Mouse (Mus musculus) olfactory bulb, adult 2 months (tissue): ENCODE measurements around the gene Notch1. TPM values are rescaled to one million over a fixed set of nuclear protein-coding genes. Genes with fewer than 3 reads are reported as not detected.

ENCODE experiments used
- H3K27ac ChIP-seq: fragments of 200-500 bp; 2 replicates; pipeline ENCODE4 v1.5.1; 2012; ENCODE audit warnings: low read depth, low read length; ENCODE audit not compliant: insufficient read depth
- H3K4me1 ChIP-seq: fragments of 200-500 bp; 2 replicates; pipeline ENCODE4 v1.6.1; 2012; ENCODE audit warnings: low read length; ENCODE audit not compliant: control insufficient read depth, insufficient read depth
- H3K4me3 ChIP-seq: fragments of 200-500 bp; 2 replicates; pipeline ENCODE4 v1.5.1; 2012; ENCODE audit warnings: mild to moderate bottlenecking, low read depth, low read length, moderate library complexity; ENCODE audit not compliant: insufficient read depth
- CTCF ChIP-seq: fragments of 200-500 bp; IDR thresholded peaks from 2 replicates; pipeline ENCODE4 v1.5.1; 2012; ENCODE audit warnings: low read depth, mild to moderate bottlenecking, low read length, moderate library complexity; ENCODE audit not compliant: insufficient read depth
- POLR2A ChIP-seq: fragments of 200-500 bp; IDR thresholded peaks from 2 replicates; pipeline ENCODE4 v1.6.1; 2012; ENCODE audit warnings: mild to moderate bottlenecking, low read depth, low read length, moderate library complexity; ENCODE audit not compliant: insufficient read depth
- WGBS: fragments of 180-500 bp; shearing (Covaris S2); methylation state at CpG from one replicate; pipeline ENCODE4 v1.1.7; 2018; 5-methylcytosine and 5-hydroxymethylcytosine counted together
- polyA plus RNA-seq: library from polyadenylated mRNA; stranded (reverse); fragments of >200 nt; gene quantifications from 2 replicates; pipeline ENCODE4 v1.2.4, GENCODE M21; 2012; ENCODE audit warnings: low replicate concordance; ENCODE audit not compliant: missing spikeins, insufficient read depth, insufficient read length

Notch1 gene
- polyA plus RNA-seq, 1 experiment, result not detected

DNA sequence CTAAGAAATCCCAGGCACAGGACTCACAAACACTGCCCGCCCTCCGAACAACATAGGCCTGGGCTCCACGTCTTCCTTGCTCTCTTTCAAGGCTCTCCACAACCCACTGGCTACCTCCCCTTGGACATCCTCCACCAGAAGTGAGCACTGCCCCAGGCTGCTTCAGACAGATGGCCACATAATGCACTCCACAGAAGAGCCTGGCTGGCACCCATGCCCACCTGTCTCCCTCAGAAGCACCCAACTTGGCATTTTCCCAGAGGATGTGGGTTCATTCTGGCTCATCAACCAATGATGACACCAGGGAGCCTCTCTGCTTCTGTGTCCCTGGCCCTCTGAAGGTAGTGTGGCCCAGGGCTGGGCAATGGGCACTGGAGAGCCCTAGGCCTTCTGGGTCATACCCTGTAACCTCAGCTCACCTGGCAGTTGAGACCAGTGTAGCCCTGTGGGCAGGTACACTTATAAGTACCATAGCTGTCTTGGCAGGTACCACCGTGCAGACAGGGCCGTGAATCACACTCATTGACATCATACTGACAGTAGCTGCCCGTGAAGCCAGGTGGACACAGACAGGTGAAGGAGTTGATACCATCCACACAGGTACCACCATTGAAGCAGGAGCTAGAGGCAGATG is 44.7 kb downstream of the Notch1 start:
- H3K4me1 ChIP-seq, result peaks cover 2% of the 10 kb centered on the region; the same call in 1 of the 2 replicates
- TF ChIP-seq POLR2A (no peak), CTCF (no peak)
- WGBS, result 85% methylated on average over 6 of the region's 6 CpGs

DNA sequence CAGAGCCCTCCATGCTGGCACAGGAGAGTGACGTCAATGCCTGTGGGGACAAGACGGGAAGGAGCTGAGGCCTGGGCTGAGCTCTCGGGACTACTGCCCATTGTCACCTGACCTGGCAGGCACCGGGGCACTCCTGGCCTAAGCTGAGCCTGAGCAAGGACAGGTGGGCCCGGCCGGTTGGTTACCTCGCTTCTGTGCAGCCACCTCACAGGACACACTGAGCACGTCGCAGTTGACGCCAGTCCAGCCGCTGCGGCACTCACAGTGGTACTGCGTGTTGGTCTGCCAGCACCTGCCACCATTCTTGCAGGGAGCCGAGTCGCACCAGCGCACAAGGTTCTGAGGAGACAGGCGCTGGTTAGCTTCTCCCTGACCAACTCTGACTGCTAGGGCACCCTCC is 45.5 kb downstream of the Notch1 start:
- Histone ChIP-seq H3K4me3 (no peak overlapping the region), H3K4me1 (peaks cover 2% of the 10 kb centered on the region; the same call in 1 of the 2 replicates), H3K27ac (no peak overlapping the region)
- 92% methylated on average over 17 of the region's 17 CpGs for WGBS
- no peak for TF ChIP-seq POLR2A
- TF ChIP-seq CTCF, result no peak

More for the DNA sequence above, 44.7 kb downstream of the Notch1 start:
- Histone ChIP-seq H3K4me3 (no peak overlapping the region), H3K27ac (no peak overlapping the region)

DNA sequence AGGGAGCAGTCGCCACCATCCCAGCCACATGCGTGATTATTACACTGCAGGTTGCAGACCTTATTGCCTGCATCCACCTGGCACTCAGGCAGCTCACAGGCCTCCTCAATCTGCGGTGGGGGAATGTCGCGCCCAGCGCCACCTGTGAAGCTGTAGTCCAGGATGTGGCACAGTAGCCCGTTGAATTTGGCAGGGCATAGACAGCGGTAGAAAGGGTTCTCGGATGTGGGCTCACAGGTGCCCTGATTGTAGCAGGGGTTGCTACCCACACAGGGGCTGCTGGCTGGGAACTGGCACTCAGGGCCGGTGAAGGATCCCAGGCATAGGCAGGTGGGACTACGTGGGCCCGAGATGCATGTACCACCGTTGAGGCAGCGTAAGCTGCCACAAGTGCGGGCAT is 48.1 kb downstream of the Notch1 start:
- TF ChIP-seq CTCF (no peak), POLR2A (no peak)
- 94% methylated on average over 15 of the region's 15 CpGs for WGBS

DNA sequence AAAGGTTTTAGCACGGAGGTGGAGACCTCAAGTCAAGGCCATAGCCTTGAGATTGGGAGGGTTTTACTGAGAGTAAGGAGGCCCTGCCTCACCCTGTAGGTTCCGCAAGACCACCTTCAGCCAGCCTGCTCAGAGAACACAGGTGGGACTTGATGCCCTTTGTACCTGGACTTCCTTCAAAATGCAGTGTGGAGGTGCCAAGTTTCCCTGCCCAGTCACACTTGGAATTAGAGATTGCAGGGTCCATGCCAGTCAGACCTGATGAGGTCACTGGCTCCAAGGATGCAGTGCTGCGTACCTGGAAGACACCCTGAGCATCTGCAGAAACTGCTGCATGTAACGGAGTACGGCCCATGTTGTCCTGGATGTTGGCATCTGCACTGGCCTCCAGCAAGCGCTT is 53.1 kb downstream of the Notch1 start:
- 96% methylated on average over 6 of the region's 6 CpGs for WGBS
- H3K4me1 ChIP-seq, result peaks cover 13% of the 10 kb centered on the region
- no peak overlapping the region for H3K27ac ChIP-seq
- no peak overlapping the region for H3K4me3 ChIP-seq
- TF ChIP-seq CTCF, result no peak
- no peak for TF ChIP-seq POLR2A

More for the DNA sequence above, 48.1 kb downstream of the Notch1 start:
- H3K4me1 ChIP-seq, result peaks cover 2% of the 10 kb centered on the region; the same call in 1 of the 2 replicates
- H3K27ac ChIP-seq, result no peak overlapping the region
- H3K4me3 ChIP-seq, result no peak overlapping the region

DNA sequence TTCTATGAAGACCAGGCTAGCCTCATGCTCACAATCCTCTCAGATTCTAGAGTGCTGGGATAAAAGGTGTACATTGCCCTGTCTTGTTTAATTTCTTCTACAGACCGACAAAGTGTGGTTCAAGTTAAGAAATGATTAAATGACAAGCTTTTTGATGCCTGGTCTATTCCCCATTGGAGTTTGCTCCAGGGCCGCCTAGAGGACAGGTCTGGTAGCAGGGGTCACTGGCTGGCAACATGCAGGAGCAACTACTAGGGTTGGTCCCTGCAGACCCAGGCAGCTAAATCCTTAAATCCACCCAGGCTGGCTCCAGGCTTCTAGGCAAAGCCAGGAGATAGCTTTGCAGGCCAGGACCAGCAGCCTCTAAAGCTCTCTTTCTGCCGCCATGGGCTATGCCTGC is 53.5 kb downstream of the Notch1 start:
- no peak for TF ChIP-seq POLR2A
- TF ChIP-seq CTCF, result no peak
- H3K4me3 ChIP-seq, result no peak overlapping the region
- H3K27ac ChIP-seq, result no peak overlapping the region
- 86% methylated on average over 3 of the region's 3 CpGs for WGBS
- peaks cover 14% of the 10 kb centered on the region for H3K4me1 ChIP-seq

DNA sequence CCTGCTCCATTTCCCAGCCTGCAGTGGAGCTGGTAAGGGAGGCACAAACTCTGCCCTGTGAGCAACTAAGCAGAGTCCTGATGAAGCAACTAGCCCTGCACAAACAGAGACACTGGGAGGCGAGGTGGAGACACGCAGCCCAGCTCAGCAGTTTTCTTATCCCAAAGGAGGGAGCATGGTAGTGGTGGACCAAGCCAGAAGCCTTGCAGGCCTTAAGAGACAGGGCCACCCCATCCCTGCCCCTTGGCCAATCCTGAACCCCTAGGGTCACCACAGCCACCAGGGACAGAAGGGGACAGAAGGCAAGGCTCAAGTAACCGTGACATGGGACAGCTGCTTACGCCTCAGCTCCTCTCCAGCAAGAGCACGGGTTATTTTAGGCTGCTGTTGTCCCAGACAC is 54.8 kb downstream of the Notch1 start:
- Histone ChIP-seq H3K4me3 (no peak overlapping the region), H3K27ac (no peak overlapping the region), H3K4me1 (peaks cover 14% of the 10 kb centered on the region)
- WGBS, result 96% methylated on average over 5 of the region's 5 CpGs
- TF ChIP-seq POLR2A (no peak), CTCF (no peak)

DNA sequence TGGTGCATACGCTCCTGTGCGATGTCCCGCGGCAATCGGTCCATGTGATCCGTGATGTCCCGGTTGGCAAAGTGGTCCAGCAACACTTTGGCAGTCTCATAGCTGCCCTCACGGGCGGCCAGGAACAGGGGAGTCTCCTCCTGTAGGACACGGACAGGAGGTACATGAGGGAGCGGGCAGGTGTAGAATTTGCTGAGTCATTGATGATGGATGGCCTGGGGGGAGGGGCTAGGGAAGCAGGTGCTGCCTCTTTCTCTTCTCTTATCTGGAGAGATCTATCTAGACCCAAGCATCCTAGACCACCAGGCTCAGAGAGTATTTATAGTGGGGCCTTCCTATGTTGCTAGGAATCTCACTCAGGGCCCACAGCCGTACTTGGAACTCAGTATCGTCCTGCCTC is 55.6 kb downstream of the Notch1 start:
- no peak overlapping the region for H3K4me3 ChIP-seq
- TF ChIP-seq CTCF (no peak), POLR2A (no peak)
- peaks cover 14% of the 10 kb centered on the region for H3K4me1 ChIP-seq
- 91% methylated on average over 13 of the region's 13 CpGs for WGBS
- no peak overlapping the region for H3K27ac ChIP-seq

DNA sequence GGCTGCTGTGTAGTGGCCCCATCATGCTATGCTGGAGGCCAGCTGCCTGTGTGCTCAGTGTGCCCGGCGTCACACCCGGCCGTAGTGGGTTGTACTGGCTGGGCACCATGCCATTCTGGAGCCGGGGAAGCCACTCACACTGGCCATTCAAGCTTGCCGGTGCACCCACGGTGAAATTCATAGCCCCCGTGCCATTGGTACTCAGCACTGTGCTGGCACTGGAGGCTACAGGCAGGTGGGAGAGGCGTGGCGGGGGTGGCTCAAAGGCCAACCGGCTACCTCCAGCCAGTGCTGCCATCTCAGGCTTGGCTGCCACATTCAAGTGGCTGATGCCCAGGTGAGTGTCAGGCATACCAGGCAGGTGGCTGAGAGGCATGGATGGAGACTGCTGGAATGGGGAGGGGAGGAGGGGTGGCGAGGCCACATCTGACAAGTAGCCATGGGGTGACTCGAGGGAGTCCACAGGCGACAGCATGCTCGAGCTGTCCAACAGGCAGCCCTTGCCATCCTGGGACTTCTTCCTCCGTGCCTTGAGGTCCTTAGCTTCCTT is 56.3 kb downstream of the Notch1 start:
- WGBS, result 57% methylated on average over 16 of the region's 16 CpGs
- no peak for TF ChIP-seq POLR2A
- no peak for TF ChIP-seq CTCF
- H3K4me3 ChIP-seq, result no peak overlapping the region
- H3K27ac ChIP-seq, result no peak overlapping the region
- H3K4me1 ChIP-seq, result peaks cover 14% of the 10 kb centered on the region

DNA sequence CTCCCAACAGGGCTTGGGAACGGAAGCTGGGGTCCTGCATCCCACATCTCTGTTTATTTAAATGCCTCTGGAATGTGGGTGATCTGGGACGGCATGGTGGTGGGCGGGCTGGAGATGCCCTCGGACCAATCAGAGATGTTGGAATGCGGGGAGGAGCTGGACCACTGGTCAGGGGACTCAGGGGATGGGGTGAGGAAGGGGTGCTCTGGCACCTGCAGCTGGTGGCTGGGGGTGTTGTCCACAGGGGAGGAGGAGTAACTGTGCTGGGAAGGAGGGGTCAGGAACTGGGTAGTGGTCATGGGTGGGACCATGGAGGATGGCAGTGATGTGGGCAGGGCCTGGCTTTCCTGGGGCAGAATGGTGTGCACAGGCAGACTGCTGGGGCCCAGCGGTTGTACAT is 57.0 kb downstream of the Notch1 start:
- Histone ChIP-seq H3K4me1 (peaks cover 14% of the 10 kb centered on the region), H3K27ac (no peak overlapping the region), H3K4me3 (no peak overlapping the region)
- TF ChIP-seq CTCF (no peak), POLR2A (no peak)
- 58% methylated on average over 6 of the region's 6 CpGs for WGBS
